Mouse (Mus musculus): ENCODE measurements at regions not wholly inside any gene's neighbourhood (a gene's known extent, or its start where the extent isn't known, plus 50 kb on each side); places are given as distances from the start of the nearest gene placed in this dataset.

DNA sequence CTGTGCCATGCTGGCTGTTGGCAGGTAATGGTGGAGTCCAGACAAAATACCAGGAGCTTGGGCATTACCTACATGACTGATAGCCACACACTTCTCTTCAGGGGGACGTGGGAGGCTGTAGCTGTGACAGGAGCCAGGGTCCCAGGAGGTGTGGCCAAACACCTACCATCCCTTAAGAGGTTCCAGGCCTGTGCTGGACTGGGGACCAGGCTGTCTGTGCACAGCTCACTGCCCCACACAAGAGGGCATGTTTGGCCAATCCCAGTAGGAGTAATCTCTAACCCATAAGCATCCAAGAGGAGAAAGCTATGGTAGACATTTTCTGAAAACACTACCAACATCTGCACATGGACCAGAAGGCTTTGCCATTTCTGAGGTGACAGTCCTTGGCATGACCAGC lies 139.4 kb downstream of the Tmem17 start:
- TF ChIP-seq MAFK (IDR thresholded peaks at IDR 0.05; ENCODE audit: insufficient read depth, low read depth, low read length) (no peak), CHD2 (IDR thresholded peaks at IDR 0.05; ENCODE audit: low read depth, low read length) (no peak), HCFC1 (IDR thresholded peaks at IDR 0.05; ENCODE audit: borderline replicate concordance, insufficient read depth, low read length) (no peak), ZNF384 (IDR thresholded peaks at IDR 0.05; ENCODE audit: low read depth, low read length) (no peak)

Data from ES-E14 (cell line).